Mouse (Mus musculus): Measurements from ENCODE around the gene Hpca.

The Hpca gene

DNA sequence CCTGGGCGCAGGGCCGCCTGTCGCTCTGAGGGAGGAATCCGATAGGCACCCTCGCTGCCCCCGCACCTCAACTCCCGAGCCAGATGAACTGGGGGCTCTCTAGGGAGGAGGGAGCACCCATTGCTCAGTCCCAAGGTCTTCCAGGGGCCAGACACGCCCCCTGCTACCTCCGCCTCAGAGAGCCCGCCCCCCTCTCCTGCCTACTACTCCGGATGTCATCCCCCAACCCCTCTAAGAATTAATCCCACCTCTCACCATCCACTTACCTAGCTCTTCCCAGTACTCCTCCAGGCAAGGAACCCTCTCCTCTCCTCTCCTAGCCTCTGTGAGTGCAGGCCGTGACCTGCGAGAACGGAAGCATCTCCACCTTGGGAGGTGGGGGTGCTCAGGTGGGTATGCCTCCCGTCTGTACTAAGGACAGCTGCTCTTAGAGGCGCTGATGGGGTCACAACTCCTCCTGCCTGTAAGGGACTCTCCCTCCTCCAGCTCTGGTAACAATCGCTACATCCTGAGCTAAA lies at the start of gene Hpca:
Gene Hpca, minus strand, starts transcription at position 468 of the 518 bp plus-strand sequence.
- in situ Hi-C loops (cut with MboI, MseI): no loop called here

DNA sequence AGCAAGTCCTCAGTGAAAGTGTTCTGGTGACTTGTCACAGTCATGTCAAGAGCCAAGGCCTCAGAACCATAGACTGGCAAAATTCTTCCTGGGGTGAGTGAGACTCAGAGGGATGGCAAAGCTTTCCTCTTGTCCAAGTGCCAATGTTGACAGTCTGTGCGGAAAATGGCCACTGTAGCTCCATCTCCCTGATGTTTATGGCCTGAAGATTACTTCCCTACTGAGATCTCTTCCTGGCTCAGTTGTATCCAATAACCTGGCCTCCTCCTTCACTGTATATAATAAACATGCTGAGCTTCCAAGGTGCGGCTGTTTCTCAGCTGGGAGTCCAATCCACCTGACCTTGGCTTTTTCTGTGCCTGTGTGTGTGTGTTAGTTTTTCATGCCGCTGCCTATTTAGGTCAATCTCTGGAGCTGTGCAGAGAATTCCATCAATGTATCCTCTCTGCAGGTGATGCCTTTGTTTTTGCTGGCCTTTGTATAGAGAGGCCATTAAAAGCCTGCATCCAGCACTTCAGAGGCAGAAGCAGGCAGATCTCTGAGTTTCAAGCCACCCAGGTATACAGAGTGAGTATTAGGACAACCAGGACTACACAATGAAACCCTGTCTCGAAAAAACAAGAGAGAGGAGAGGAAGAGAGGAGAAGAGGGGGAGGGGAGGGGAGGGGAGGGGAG lies 39.9 kb upstream of the Hpca start:
- in situ Hi-C loops (cut with MboI, MseI): no loop called here

DNA sequence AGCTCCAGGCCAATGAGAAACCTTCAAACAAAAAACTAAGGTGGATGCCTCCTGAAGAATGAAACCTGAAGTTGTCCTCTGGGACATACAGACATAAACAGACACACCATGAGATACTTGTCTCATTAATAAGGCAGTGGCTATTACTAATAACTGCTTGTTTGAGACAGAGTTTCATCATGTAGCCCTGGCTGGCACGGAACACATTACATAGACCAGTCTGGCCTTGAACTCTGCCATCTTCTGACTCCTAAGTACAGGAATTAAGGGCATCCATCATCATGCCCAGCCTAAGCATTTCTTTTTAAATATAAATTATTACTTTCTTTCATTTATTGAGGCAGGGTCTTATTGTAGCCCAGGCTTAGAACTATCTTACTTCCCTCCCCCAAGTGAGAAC lies 39.2 kb upstream of the Hpca start:
- in situ Hi-C loops (cut with MboI, MseI): no loop called here

DNA sequence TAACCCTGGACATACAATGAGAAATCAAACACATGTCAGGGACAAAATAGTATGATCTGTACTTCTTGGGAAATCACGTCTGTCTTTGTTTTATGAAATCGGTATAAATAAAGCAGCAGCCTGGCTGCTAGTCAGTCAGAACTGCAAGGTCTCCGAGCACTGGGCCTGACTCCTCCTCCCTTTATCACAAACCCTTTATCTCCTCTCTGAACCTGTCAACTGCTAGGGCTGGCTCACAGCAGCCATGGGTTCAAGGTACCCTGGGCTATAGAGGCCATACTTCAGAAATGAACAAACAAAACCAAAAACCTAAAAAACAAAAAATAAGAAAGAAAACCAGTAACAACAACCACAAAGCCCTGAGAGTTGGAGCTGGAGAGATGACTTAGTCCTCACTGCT lies 36.7 kb upstream of the Hpca start:
- in situ Hi-C loops (cut with MboI, MseI): no loop called here

DNA sequence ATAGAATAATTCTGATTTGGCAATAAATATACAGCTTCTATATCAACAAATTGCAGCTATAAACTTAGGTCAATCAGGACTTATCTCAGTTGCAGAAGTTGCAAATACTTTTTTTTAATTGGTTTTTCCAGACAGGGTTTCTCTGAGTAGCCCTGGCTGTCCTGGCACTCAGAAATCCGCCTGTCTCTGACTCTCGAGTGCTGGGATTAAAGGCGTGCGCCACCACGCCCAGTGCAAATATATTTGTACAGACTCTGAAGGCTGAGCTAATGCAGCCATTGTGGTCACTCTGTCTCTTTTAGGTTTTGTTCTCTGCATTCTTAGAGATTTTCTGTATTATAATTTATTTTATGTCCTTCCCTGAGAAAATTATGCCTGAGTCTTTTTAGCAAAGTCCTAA lies 35.7 kb upstream of the Hpca start:
- in situ Hi-C loops (cut with MboI, MseI): no loop called here

DNA sequence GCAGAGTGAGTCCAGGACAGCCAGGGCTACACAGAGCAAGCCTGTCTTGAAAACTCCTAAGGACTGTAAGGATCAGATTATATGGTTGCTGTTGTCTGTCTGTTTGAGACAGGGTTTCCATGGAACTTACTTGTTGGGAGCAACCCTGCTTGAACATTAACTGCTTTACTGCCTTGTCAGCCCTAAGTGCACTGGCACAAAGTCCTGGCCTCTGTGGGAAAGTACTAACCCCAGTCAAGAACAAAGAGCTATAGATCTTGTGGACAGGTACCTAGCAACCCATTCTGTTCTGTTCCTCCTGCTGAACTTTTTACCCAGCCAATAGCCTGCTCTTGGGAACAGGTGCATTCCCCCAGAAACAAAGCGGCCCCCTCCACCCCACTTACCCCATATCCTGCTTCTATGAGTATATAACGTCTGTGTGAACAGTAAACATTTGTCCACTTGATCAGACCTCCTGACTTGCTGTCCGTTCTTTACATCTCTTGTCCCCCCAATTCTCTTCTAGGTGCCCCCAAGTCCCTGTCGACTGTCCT lies 29.5 kb upstream of the Hpca start:
- in situ Hi-C loops (cut with MboI, MseI): no loop called here

DNA sequence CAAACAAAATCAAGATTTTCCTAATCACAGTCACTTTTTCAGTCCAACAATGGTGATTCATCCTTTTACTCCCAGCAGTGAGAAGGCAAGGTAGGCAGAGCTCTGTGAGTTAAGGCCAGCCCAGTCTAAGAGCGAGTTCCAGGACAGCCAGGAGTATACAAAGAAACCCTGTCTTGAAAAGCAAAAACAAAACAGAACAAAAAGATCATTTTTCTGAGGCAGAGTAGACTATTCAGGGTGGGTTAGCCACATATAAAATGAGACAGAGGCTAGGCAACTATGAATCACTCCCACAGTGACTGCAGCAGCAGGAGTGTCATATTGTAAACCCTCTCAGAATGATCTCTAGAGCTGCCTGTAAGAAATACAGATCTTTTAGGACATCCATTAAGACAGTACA lies 27.5 kb upstream of the Hpca start:
- in situ Hi-C loops (cut with MboI, MseI): no loop called here

DNA sequence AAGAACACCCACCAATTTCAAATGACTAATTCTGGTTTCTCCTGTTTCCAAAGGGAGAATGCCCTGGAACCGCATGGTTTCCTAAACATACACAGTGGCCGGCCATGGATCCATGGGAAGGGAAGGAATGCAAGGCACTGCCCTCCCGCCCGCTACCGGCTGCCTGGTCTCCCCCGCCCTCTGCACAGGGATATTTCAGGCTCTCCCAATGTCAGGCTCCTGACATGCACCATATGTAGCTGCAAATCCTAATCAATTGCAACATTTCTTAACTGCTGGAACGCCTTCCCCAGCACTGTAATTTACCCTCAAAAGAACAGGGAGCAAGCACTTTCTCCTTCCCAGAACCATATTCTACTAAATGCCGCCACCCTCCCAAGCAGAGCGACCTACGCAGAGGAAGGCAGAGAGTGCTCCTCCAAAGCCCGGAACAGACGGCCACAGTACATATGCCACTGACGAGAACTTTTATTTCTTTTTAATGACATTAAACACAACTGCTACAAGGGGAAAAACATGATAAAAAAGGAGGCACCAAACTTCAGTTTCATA lies 25.8 kb upstream of the Hpca start:
- in situ Hi-C loops (cut with MboI, MseI): no loop called here

DNA sequence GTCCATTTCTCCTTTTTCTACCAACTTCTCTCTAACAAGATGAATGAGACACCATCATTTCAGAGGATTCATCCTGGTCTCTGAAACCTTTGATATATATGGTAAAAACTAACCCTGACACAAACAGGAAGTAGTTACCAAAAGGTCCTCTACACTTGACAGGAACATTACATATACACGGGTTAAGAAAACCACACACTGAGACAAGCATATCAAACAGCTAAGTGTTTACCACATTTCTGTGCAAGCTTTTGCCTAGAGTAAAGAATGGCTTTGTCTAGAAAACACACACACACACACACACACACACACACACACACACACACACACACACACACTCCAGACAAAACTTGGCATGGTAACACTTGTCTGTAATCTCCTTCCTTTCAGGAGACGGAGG lies 24.6 kb upstream of the Hpca start:
- in situ Hi-C loops (cut with MboI, MseI): no loop called here

DNA sequence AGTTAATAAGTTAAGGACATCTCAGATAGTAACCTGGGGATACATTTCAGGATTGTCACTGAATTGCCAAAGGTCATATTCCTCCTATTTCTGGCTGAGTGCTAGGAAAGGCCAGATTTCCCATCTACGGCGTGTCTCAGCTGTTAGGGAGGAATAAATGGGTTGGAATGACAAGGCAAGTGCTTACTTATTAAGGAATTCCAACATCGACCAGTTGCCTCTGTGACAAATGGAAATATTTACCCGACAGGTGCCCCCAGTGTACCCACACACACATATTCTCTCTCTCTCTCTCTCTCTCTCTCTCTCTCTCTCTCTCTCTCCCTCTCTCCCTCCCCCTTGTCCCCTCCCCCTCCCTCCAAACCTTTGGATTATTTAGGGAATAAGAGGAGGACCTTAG lies 24.1 kb upstream of the Hpca start:
- in situ Hi-C loops (cut with MboI, MseI): no loop called here

DNA sequence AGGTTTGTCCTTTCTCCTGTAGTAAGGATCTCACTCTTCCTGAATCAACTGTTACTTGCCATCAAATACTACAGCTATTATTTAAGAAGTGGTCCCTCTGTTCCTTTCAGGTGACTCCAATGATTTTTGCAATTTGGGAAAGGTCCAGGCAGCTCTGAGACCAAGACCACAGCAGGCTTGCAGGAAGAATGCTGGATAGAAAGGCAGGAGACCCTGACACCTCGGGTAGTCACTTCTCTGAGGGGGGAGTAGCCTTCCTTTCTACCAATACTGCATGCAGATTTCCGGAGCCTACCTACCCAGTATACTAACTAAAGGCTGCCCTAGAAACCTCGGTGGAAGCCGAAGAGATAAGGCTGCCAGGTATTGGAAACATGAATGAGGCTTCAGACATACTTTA lies 23.6 kb upstream of the Hpca start:
- in situ Hi-C loops (cut with MboI, MseI): no loop called here

DNA sequence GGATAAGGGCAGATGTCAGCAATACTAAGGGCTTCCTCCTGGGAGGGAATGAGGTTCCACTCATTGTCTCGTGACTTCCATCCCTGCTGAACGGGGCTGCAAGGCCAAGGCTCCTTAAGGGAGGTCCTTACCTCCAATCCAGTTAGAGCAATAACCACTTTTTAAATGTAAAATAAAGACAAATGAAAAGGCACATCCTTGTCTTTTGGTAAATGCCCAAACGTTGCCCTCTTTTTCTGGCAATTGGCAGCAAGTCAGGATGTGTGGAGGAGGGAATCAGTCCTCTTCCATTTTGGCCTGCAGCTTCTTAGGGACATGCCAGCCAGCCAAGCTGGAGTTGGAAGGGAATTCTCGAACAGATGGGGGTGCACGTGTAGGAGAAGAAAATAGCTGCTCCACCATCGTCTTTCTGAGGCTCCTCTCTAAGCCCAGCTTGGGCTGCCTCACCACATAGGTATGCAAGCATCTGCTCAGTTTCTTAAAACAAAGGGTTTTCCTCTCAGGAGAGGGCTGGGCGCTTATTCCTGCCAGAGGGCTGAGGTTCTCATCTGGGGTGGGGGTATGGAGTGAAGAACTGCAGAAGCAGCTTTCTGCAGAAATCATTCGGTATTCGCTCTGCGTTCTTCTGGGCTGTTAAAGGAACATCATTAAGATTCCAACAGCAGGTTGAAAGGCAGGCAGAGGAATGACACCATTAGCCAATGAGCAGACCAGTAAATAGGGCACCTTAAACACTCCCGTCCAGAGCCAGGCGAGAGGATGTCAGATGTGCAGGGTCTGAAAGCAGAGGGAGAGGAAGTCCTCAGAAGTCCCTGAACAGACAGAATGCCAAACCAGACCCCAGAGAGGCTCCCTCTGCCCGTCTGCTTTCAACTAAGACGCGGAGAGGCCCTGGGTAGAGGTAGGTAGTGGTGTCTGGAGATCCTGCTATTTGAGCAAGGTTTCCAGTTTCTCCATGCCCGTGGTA lies 22.8 kb upstream of the Hpca start:
- in situ Hi-C loops (cut with MboI, MseI): no loop called here

DNA sequence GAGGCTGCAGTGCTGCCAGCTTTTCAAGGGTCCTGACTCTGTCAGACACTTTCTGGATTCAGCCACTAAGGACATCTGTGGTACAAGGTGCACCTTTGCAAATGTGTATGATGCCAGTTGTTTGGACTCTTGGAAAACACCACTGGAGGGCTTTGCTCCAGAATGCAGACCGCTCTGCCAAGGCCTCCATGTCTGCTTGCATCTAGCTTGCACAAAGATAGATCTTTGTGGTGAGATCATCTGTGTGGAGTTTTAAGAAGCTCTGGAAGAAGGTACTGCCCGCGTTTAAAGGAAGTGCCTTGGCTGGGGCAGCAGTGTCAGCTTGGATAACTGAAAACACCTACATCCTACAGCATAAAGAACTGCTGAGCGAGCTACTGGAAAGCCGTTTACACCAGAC lies 21.7 kb upstream of the Hpca start:
- in situ Hi-C loops (cut with MboI, MseI): no loop called here

DNA sequence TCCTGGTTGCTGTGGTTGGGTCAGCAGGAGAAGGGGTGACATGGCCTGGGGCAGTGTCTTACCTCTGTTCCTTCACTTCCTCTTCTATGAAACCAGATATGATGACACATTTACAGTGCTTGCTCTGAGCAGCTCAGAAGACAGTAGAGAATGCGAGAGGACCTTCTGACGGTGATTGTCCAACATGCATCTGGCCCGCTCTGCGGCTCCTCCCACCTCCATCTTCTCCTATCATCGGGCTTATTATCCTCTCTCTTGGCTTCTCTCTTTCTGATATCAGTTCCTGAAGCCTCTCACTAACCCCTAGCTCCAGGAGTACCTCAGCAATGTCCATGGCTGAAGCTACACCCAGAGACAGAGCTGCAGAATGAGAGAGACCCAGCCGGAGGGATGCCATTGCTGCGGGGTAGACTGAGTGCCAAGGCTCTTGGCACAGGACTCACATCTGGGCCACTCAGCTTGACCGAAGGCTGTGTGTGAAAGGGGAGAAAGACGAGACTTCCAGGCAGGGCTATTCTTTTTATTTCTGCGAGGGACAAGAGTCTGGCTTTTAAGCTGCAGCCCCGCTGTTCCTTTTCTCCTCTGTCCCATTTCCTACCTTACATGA lies 20.7 kb upstream of the Hpca start:
- in situ Hi-C loops (cut with MboI, MseI): no loop called here

DNA sequence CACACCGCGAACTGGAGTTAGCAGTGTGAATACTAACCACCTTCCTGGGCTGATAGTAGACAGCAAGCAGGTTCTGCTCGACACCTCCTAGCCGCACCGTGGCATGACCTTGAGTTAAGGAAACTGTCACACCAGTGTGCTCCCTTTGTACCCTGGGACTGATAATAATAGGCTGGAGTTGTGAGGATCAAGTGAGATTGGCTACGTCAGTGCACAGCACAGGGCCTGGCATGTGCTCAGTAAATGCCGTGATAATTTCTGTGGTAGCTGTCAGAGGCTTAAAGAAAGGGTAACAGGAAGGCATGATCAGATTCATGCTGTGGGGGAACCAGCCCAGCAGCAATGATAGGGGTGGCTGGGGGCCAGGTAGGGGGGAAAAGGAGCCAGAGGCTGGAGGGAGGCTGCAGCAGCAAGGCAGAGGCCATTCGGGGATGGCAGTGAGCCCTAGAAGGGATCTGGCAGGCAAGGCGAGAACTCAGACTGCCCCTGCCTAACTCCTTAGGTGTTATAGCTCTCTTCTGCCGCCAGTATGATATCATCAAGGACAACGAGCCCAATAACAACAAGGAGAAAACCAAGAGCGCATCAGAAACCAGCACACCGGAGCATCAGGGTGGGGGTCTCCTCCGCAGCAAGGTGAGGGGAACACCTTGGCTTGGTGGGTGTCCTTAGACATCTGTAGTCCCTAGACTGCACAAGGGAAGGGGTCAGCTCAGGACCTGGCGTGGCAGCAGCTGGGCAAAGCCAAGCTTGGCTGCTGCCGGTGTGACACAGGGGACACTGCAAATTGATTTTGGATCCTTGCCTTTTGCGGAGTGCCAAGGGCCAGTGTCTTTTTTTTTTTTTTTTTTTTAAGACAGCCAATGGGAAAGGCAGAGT lies 20.0 kb upstream of the Hpca start:
- in situ Hi-C loops (cut with MboI, MseI): no loop called here

DNA sequence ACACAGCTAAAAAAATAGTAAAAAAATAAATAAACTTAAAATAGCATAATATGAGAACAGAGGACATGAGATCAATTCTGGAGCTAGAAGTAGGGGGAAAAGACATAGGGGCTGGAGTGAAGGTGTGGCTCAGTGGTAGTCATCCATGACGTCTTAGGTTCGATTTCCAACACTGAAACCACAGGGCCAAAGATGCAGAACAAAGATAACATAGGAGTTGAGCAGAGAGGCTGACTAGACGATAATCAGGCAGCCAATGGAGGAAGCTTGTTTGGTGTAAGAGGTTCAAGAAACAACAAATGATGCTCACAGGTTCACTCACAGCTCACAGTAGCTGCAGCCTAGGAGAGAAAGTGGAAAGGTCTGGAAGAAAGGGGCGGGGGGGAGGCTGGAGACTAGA lies 19.0 kb upstream of the Hpca start:
- in situ Hi-C loops (cut with MboI, MseI): no loop called here

DNA sequence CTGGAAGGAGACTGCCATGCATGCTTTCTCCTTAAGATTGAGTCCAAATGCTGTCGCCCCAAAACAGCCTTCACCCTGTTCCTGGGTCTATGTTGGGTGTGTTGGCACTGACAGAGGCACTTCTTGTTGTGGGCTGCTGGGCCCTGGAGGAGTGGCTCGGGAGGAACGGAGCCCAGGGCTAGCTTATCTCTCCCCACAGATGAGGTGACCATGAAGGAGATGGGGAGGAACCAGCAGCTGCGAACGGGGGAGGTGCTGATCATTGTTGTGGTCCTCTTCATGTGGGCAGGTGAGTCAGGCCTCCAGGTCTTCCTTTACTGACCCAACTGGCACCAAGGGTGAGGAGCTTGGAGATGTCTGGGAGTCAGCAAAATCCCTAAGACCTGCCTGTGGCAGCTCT lies 17.8 kb upstream of the Hpca start:
- in situ Hi-C loops (cut with MboI, MseI): no loop called here

DNA sequence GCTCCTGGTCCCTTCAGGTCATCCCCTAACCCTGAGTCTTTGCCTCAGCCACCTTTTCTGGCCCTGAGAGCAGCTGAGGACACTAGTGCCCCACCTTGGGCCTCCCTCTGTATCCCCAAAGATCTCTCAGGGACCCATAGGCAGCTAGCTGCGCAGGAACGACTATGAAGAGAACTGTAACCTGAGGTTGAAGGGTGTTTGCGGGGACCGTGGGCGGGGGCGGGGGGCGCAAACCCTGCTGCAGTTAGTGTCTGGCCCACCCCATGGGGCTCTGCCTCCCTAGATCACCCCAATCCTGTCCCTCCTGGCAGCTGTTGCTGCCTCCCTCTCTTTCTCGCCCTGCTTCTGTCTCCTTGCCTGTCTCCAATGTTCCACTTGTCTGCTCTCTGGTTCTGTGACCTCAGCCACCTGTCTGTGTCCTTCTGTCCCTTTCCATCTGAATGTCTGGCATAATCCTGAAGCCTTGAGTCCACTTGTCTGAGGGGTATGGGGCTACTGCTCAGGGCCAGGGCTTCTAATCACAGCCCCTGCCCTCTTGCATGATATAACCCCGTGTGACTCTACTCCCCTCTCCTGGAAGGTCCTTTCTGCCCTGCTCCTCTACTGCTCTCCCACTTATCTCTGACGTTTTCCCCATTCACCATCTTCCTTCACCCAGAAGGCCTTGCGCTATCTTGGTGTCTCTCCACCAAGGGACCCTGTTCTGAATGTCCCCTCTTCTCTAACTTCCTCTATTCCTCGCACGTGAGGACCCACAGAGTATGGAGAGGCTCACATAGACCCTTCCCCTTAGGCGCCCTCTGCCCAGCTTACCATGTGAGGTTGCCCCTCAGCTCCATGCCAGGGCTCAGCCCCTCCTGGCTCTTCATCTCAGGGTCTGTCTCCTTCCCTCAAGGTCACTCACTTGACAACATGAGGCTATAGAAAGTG lies 15.8 kb upstream of the Hpca start:
- in situ Hi-C loops (cut with MboI, MseI): no loop called here

DNA sequence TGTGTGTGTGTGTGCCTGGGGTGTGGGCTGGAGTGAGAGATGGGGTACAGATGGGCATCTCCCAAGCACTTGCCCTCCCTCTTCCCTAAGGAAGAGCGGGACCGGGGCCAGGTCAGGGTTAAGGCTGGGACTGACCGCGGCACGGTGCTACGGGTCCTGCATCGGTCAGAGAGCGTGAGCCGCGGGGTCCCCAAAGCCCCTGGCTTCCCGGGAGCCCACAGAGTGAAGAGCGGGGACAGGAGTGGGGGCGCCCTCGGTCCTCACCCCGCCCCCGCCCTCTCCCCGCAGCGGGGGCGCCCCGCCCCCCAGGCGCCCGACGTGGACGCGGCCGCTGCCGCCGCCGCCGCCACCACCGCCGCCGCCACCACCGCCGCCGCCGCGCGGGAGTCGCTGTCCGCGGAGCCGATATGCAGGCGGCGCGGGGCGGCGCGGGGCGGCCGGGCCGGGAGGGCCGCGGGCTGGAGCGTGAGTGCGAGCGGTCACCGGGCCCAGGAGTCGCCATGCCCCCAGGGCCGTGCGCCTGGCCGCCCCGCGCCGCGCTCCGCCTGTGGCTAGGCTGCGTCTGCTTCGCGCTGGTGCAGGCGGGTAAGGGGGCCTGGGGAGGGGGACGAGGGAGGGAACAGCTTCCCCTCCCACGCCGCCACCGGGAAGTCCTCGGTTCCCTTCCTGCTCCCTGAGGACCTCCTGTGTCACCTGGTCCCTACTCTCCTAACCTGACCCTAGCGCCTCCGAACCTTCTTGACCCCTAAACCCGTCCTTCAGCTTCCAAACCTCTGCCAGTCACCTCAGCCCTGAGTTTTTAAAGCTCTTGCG lies 14.9 kb upstream of the Hpca start, which contains the start of gene Fndc5:
Gene Fndc5, plus strand, starts transcription at position 421 of the 813 bp plus-strand sequence.
- in situ Hi-C loops (cut with MboI, MseI): no loop called here

All from T-helper 1 cell (primary cell).